Mouse (Mus musculus) limb, embryonic 15.5 days (tissue): ENCODE results near the gene Ubap2l. TPM values are rescaled to one million over a fixed set of nuclear protein-coding genes. Genes with fewer than 3 reads are reported as not detected.
A peak's percentile ranks its signal among the peaks of the same experiment; 100 is the strongest.

Experiments used
- ATAC-seq: fragments of 200-750 bp; cut with Nextera tagmentation; 2 replicates; pipeline ENCODE4 v1.8.0; 2017; ENCODE audit warnings: low read depth, moderate TSS enrichment; ENCODE audit not compliant: insufficient number of reproducible peaks, low FRiP score, low TSS enrichment
- H3K27ac ChIP-seq: fragments of 300-500 bp; sonication (generic); 2 replicates; pipeline ENCODE4 v1.5.1; 2015; ENCODE audit warnings: moderate library complexity, mild to moderate bottlenecking, inconsistent platforms
- H3K27me3 ChIP-seq: fragments of 300-500 bp; sonication (generic); 2 replicates; pipeline ENCODE4 v1.6.1; 2015; ENCODE audit warnings: inconsistent platforms
- H3K36me3 ChIP-seq: fragments of 300-500 bp; sonication (generic); 2 replicates; pipeline ENCODE4 v1.6.1; 2015; ENCODE audit warnings: inconsistent platforms
- H3K4me1 ChIP-seq: fragments of 300-500 bp; sonication (generic); 2 replicates; pipeline ENCODE4 v1.6.1; 2015; ENCODE audit warnings: inconsistent platforms
- H3K4me2 ChIP-seq: fragments of 300-500 bp; sonication (generic); 2 replicates; pipeline ENCODE4 v1.6.1; 2015; ENCODE audit warnings: mild to moderate bottlenecking, inconsistent platforms
- H3K4me3 ChIP-seq: fragments of 300-500 bp; sonication (generic); 2 replicates; pipeline ENCODE4 v1.5.1; 2015; ENCODE audit warnings: mild to moderate bottlenecking, inconsistent platforms
- H3K9ac ChIP-seq: fragments of 300-500 bp; sonication (generic); 2 replicates; pipeline ENCODE4 v1.6.1; 2015; ENCODE audit warnings: inconsistent platforms
- H3K9me3 ChIP-seq: fragments of 300-500 bp; sonication (generic); 2 replicates; pipeline ENCODE4 v1.6.1; 2016; ENCODE audit warnings: inconsistent platforms
- WGBS: fragments of 180-500 bp; shearing (Covaris S2); methylation state at CpG from one replicate; pipeline ENCODE4 v1.1.7; 2015; 5-methylcytosine and 5-hydroxymethylcytosine counted together
- polyA plus RNA-seq: library from polyadenylated mRNA; unstranded; fragments of >200 nt; fragmentation: Nextera tagmentation; extraction: Ambion mirVana; gene quantifications from 2 replicates; pipeline ENCODE4 v1.2.1, GENCODE M21; 2015

The Ubap2l gene
- polyA plus RNA-seq, 1 experiment from 2014 or later = 172 TPM

DNA sequence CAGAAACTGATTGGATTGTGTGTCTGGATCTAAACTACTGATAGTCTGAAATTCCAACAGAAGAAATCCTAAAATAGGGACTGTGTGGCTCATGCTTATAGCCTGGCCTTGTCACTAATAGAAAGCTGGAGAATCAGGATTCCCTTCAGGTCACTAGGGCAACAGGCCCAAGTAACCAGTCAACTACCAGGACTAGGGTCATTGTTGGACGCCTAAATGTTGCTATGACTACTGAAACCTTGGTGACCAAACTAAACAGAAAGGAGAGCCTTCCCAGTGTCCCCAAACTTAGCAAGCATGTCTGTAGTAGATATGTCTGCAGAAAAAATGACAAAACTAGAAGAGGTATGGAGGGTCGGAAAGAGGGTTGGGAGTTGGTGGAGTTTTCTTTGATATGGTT lies 10.1 kb upstream of the Ubap2l start:
- Histone ChIP-seq H3K27ac (no peak overlapping the region), H3K4me1 (no peaks in the 10 kb centered on the region), H3K4me3 (no peak overlapping the region), H3K9me3 (no peaks in the 10 kb centered on the region), H3K27me3 (no peaks in the 10 kb centered on the region), H3K4me2 (no peak overlapping the region), H3K9ac (no peak overlapping the region), H3K36me3 (peaks cover 45% of the 10 kb centered on the region)
- ATAC-seq = no peak
- 71% methylated on average over 2 of the region's 2 CpGs for WGBS

GRCm38 (mm10) chr3:90061549-90061948 lies 9.1 kb upstream of the Ubap2l start:
- no peak overlapping the region for H3K27ac ChIP-seq
- H3K9ac ChIP-seq = no peak overlapping the region
- H3K27me3 ChIP-seq = no peaks in the 10 kb centered on the region
- WGBS = 89% methylated on average over 6 of the region's 6 CpGs
- no peaks in the 10 kb centered on the region for H3K9me3 ChIP-seq
- no peak overlapping the region for H3K4me3 ChIP-seq
- H3K4me1 ChIP-seq = no peaks in the 10 kb centered on the region
- H3K4me2 ChIP-seq = no peak overlapping the region
- H3K36me3 ChIP-seq = peaks cover 55% of the 10 kb centered on the region
- ATAC-seq = no peak

GRCm38 (mm10) chr3:90051441-90052350 lies 732 bp downstream of the Ubap2l start, which contains the start of gene 4933434E20Rik:
Gene 4933434E20Rik, plus strand, starts transcription at chr3:90051636.
- peak; percentile 72 for ATAC-seq
- H3K27me3 ChIP-seq = no peaks in the 10 kb centered on the region
- H3K4me2 ChIP-seq = peak within 1 kb of the TSS; percentile 55
- peaks cover 24% of the 10 kb centered on the region for H3K36me3 ChIP-seq
- WGBS = under 1% methylated on average over 42 of the region's 43 CpGs
- peak within 1 kb of the TSS; percentile 81 for H3K4me3 ChIP-seq
- peak within 1 kb of the TSS; percentile 93 for H3K9ac ChIP-seq
- peaks cover 20% of the 10 kb centered on the region for H3K4me1 ChIP-seq
- H3K27ac ChIP-seq = peak within 1 kb of the TSS; percentile 97
- no peaks in the 10 kb centered on the region for H3K9me3 ChIP-seq

- 52% methylated on average over 3 of the region's 3 CpGs for WGBS
- no peak overlapping the region for H3K4me3 ChIP-seq
- H3K36me3 ChIP-seq = peaks cover 24% of the 10 kb centered on the region
- H3K9me3 ChIP-seq = no peaks in the 10 kb centered on the region
- H3K4me2 ChIP-seq = no peak overlapping the region
- no peaks in the 10 kb centered on the region for H3K27me3 ChIP-seq
- H3K4me1 ChIP-seq = peaks cover 18% of the 10 kb centered on the region
- ATAC-seq = no peak
- H3K27ac ChIP-seq = no peak overlapping the region
- no peak overlapping the region for H3K9ac ChIP-seq
These were observed 2.7 kb downstream of the Ubap2l start for GRCm38 (mm10) chr3:90049691-90050090.

DNA sequence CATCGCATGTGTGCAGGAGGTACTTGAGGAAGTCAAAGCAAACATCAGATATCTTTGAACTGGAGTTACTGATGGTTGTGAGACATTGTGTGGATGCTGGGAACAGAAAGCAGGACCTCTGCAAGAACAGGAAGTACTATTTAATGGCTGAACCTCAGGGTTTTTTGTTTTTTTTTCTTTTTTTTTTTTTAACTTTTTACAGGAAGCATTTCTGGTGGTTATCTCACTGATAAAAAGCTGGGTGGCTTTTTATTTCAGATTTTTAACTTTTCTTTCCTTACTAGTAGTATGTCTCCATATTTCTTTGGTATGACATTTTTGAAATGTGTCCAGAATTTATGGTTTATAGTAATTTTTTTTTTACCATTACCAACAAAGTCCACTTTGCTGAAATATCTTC lies 16.2 kb downstream of the Ubap2l start:
- ATAC-seq = no peak
- Histone ChIP-seq H3K27me3 (no peaks in the 10 kb centered on the region), H3K9me3 (no peaks in the 10 kb centered on the region), H3K4me2 (no peak overlapping the region), H3K4me1 (no peaks in the 10 kb centered on the region), H3K36me3 (peaks cover 72% of the 10 kb centered on the region), H3K4me3 (no peak overlapping the region), H3K9ac (no peak overlapping the region), H3K27ac (no peak overlapping the region)
- 100% methylated on average over 1 of the region's 1 CpGs for WGBS

GRCm38 (mm10) chr3:90034653-90035052 lies 17.8 kb downstream of the Ubap2l start:
- peaks cover 72% of the 10 kb centered on the region for H3K36me3 ChIP-seq
- no peak overlapping the region for H3K4me3 ChIP-seq
- no peak overlapping the region for H3K9ac ChIP-seq
- H3K9me3 ChIP-seq = no peaks in the 10 kb centered on the region
- 89% methylated on average over 2 of the region's 2 CpGs for WGBS
- no peaks in the 10 kb centered on the region for H3K27me3 ChIP-seq
- no peak overlapping the region for H3K4me2 ChIP-seq
- H3K4me1 ChIP-seq = no peaks in the 10 kb centered on the region
- no peak overlapping the region for H3K27ac ChIP-seq
- no peak for ATAC-seq

- Histone ChIP-seq H3K4me3 (no peak overlapping the region), H3K4me2 (no peak overlapping the region), H3K27ac (no peak overlapping the region), H3K4me1 (no peaks in the 10 kb centered on the region), H3K27me3 (no peaks in the 10 kb centered on the region), H3K36me3 (peaks cover 95% of the 10 kb centered on the region), H3K9ac (no peak overlapping the region), H3K9me3 (no peaks in the 10 kb centered on the region)
- no peak for ATAC-seq
- 92% methylated on average over 4 of the region's 4 CpGs for WGBS
These were observed 35.8 kb downstream of the Ubap2l start for GRCm38 (mm10) chr3:90016626-90017025.

DNA sequence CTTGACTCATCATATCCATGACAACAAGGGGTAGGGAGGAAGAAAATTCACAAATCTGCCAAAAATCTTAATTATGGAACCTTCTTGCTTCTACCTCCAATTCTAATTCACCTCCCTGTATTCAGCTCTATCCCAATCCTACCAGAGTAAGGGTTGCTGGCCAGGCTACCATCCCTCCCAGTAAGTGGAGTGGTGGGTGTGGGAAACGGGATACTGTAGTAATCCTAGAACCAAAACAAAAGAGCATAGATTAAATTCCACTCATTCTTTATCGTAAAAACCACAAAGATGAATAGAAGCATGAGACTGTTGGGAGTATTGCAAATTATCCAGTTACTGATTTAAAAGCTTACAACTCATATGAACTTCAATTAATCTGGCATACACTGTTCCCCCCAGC lies 42.1 kb downstream of the Ubap2l start:
- 76% methylated on average over 2 of the region's 2 CpGs for WGBS
- Histone ChIP-seq H3K4me2 (no peak overlapping the region), H3K9ac (no peak overlapping the region), H3K36me3 (peaks cover 92% of the 10 kb centered on the region), H3K9me3 (no peaks in the 10 kb centered on the region), H3K27me3 (no peaks in the 10 kb centered on the region), H3K4me1 (no peaks in the 10 kb centered on the region), H3K4me3 (no peak overlapping the region), H3K27ac (no peak overlapping the region)
- ATAC-seq = no peak

DNA sequence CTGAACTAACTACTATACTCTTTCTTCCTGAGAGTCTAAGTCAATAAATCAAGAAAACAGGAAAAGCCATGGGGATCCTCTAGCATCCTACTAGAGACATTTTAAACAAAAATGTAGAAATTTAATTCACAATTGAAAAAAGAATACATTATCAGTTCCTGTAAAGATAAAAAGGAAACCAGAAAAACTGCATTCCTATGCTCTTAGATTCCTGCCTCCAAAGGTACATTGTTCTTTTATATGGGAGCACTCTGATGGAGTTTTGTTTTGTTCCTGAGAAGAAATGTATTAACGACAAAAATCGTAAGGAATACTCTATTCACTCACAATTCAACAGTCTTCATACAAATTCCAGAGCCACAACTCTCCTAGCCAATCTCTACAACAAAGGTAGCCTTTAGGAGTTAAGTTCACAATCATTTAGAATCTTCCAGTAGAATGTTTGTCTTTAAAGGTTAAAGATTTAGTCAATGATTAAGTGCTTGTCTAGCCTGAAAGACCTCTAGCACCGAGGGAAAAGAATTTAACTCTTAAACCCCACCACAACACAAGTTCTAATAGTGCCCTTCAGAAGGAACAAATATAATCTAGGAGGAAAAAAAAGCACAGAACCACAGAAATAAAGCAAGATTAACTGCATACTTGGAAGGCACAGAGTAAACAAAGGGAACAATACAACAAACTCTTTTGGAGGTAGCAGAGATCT lies 48.2 kb downstream of the Ubap2l start:
- Histone ChIP-seq H3K9ac (no peak overlapping the region), H3K4me2 (no peak overlapping the region), H3K27me3 (no peaks in the 10 kb centered on the region), H3K4me1 (peaks cover 8% of the 10 kb centered on the region), H3K4me3 (no peak overlapping the region), H3K9me3 (no peaks in the 10 kb centered on the region), H3K36me3 (peaks cover 74% of the 10 kb centered on the region), H3K27ac (no peak overlapping the region)
- no peak for ATAC-seq
- 45% methylated on average over 3 of the region's 3 CpGs for WGBS

DNA sequence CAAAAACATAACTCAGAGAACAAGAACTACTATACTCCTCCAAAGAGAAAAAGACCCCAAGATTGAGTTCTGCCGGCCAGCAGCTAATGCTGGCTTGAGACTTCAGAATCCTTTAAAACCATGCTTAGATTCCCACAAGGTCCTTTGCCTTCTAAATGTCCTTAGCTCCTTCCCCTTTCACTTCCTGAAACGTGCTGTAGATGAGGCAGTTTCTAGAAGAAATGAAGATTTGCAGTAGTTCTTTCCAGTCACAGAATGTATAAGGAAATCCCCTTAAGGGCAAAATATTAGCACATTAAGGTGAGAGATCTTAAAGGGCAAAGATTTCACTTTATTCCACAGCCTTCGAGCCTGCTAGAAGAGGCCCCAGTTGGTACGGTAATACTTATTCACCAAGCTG lies 52.6 kb downstream of the Ubap2l start:
- 71% methylated on average over 4 of the region's 4 CpGs for WGBS
- Histone ChIP-seq H3K9me3 (no peaks in the 10 kb centered on the region), H3K4me2 (peak overlapping the region; percentile 81), H3K27me3 (no peaks in the 10 kb centered on the region), H3K4me1 (peaks cover 21% of the 10 kb centered on the region), H3K27ac (peak overlapping the region; percentile 98), H3K36me3 (peaks cover 43% of the 10 kb centered on the region), H3K4me3 (no peak overlapping the region), H3K9ac (no peak overlapping the region)
- ATAC-seq = no peak

- WGBS = 7% methylated on average over 8 of the region's 8 CpGs
- H3K27ac ChIP-seq = peak overlapping the region; percentile 98
- H3K27me3 ChIP-seq = no peaks in the 10 kb centered on the region
- H3K9me3 ChIP-seq = no peaks in the 10 kb centered on the region
- H3K4me3 ChIP-seq = peak overlapping the region; percentile 64
- H3K4me1 ChIP-seq = peaks cover 21% of the 10 kb centered on the region
- peak; percentile 59 for ATAC-seq
- peak overlapping the region; percentile 68 for H3K9ac ChIP-seq
- peak overlapping the region; percentile 81 for H3K4me2 ChIP-seq
- peaks cover 42% of the 10 kb centered on the region for H3K36me3 ChIP-seq
These were observed 53.3 kb downstream of the Ubap2l start for GRCm38 (mm10) chr3:89999090-89999489.

DNA sequence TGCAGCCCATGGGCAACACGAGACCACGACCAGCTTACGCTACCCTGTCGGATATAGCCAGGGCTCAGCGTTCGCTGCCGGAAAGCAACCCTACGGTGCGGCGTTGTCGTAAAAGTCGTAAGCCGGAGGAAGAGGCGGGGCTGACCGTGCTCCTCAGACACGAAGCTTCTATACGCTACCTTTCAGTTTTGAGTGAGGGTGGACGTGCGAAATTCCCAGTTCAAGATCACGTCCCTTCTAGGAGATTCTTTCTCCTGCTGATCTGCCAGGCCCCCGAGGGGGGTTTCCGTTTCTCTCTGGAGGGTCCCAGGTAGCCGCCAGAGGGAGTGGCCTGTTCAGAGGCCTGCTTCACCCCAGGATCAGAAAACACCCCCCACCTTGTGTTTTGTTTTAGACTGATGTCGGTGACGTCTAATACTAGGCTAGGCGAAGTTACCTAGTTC lies 53.8 kb downstream of the Ubap2l start, which contains the start of gene Hax1:
Hax1 (minus strand) TSS at position 169 of the 443 bp plus-strand sequence.
- H3K9me3 ChIP-seq = no peaks in the 10 kb centered on the region
- H3K36me3 ChIP-seq = peaks cover 44% of the 10 kb centered on the region
- H3K4me3 ChIP-seq = peak within 1 kb of the TSS; percentile 64
- H3K9ac ChIP-seq = peak within 1 kb of the TSS; percentile 68
- peak; percentile 89 for ATAC-seq
- H3K4me1 ChIP-seq = peaks cover 21% of the 10 kb centered on the region
- H3K4me2 ChIP-seq = peak within 1 kb of the TSS; percentile 81
- peak within 1 kb of the TSS; percentile 98 for H3K27ac ChIP-seq
- whole genome bisulfite sequencing = under 1% methylated on average over 26 of the region's 26 CpGs
- H3K27me3 ChIP-seq = no peaks in the 10 kb centered on the region
